Mouse (Mus musculus) MEL (cell line): ENCODE measurements around the gene Gpr27. TPM values are rescaled to one million over a fixed set of nuclear protein-coding genes. Genes with fewer than 3 reads are reported as not detected.
A peak's percentile ranks its signal among the peaks of the same experiment; 100 is the strongest.

Source experiments
- DNase-seq: peaks from one replicate; pipeline ENCODE4 v3.0.0; 2011; ENCODE audit warnings: low read depth, low spot score
- H3K27ac ChIP-seq: 2 replicates; pipeline ENCODE4 v1.5.1; 2012; ENCODE audit warnings: low read depth, mild to moderate bottlenecking, control low read depth, low read length, moderate library complexity; ENCODE audit not compliant: control insufficient read depth
- H3K27me3 ChIP-seq, 2 experiments: fragments of 150-350 bp in 1 of 2; sonication (generic) in 1 of 2; 2 replicates each; pipeline ENCODE4 v1.6.1; 2012; ENCODE audit warnings: low read length in 2 of 2, mild to moderate bottlenecking in 2 of 2, improper control_type of control experiment in 1 of 2, moderate library complexity in 1 of 2; ENCODE audit not compliant: insufficient read depth in 2 of 2, control insufficient read depth in 1 of 2
- H3K36me3 ChIP-seq, 2 experiments: 2 replicates each; pipeline ENCODE4 v1.6.1; 2012 to 2014; ENCODE audit warnings: low read length in 2 of 2, improper control_type of control experiment in 1 of 2, inconsistent platforms in 1 of 2, mild to moderate bottlenecking in 1 of 2; ENCODE audit not compliant: insufficient read depth in 2 of 2, control insufficient read depth in 1 of 2
- H3K4me1 ChIP-seq, 2 experiments: fragments of 150-350 bp in 1 of 2; sonication (generic) in 1 of 2; 2 replicates each; pipeline ENCODE4 v1.6.1; 2012; ENCODE audit warnings: low read length in 2 of 2, improper control_type of control experiment in 1 of 2, mild to moderate bottlenecking in 1 of 2; ENCODE audit not compliant: insufficient read depth in 2 of 2, control insufficient read depth in 1 of 2
- H3K4me3 ChIP-seq, 2 experiments: fragments of 150-350 bp in 1 of 2; sonication (generic) in 1 of 2; 2 replicates each; pipeline ENCODE4 v1.5.1; 2012; ENCODE audit warnings: low read depth in 2 of 2, low read length in 2 of 2, mild to moderate bottlenecking in 2 of 2, moderate library complexity in 2 of 2, control low read depth in 1 of 2, improper control_type of control experiment in 1 of 2; ENCODE audit not compliant: control insufficient read depth in 1 of 2, insufficient read depth in 1 of 2
- H3K79me2 ChIP-seq: 2 replicates; pipeline ENCODE4 v1.6.1; 2012; ENCODE audit warnings: mild to moderate bottlenecking, low read length, moderate library complexity; ENCODE audit not compliant: control insufficient read depth, poor library complexity, insufficient read depth
- H3K9ac ChIP-seq: 2 replicates; pipeline ENCODE4 v1.6.1; 2012; ENCODE audit warnings: low read depth, mild to moderate bottlenecking, control low read depth, low read length, moderate library complexity; ENCODE audit not compliant: control insufficient read depth, poor library complexity, severe bottlenecking
- H3K9me3 ChIP-seq: fragments of 150-350 bp; sonication (generic); replicated peaks from 2 replicates; pipeline ENCODE4 v1.6.1; 2012; ENCODE audit warnings: mild to moderate bottlenecking, low read length, improper control_type of control experiment, moderate library complexity; ENCODE audit not compliant: insufficient read depth
- CHD1 ChIP-seq: IDR thresholded peaks from 2 replicates; pipeline ENCODE4 v1.6.1; 2012; ENCODE audit warnings: low read depth, mild to moderate bottlenecking, inconsistent platforms, low read length, improper control_type of control experiment
- CTCF ChIP-seq, 3 experiments: IDR thresholded peaks in 2 of 3; conservative IDR thresholded peaks in 1 of 3; 2 replicates each; pipeline ENCODE4 v1.5.1; 2011 to 2012; ENCODE audit warnings: low read length in 3 of 3, low read depth in 2 of 3, mild to moderate bottlenecking in 2 of 3, improper control_type of control experiment in 1 of 3, inconsistent platforms in 1 of 3, mixed read lengths in 1 of 3, moderate library complexity in 1 of 3; ENCODE audit not compliant: control insufficient read depth in 1 of 3, insufficient read depth in 1 of 3, poor library complexity in 1 of 3, severe bottlenecking in 1 of 3
- ETS1 ChIP-seq: IDR thresholded peaks from 2 replicates; pipeline ENCODE4 v1.6.1; 2012; ENCODE audit warnings: low read depth, mild to moderate bottlenecking, inconsistent platforms, low read length, improper control_type of control experiment, moderate library complexity
- KAT2A ChIP-seq: conservative IDR thresholded peaks from 2 replicates; pipeline ENCODE4 v1.6.1; 2012; ENCODE audit warnings: low read depth, low read length, improper control_type of control experiment, inconsistent platforms
- MAFK ChIP-seq: IDR thresholded peaks from 2 replicates; pipeline ENCODE4 v1.6.1; 2011; ENCODE audit warnings: low read depth, mild to moderate bottlenecking, low read length, improper control_type of control experiment, borderline replicate concordance
- MAX ChIP-seq: IDR thresholded peaks from 2 replicates; pipeline ENCODE4 v1.6.1; 2011; ENCODE audit warnings: low read length, improper control_type of control experiment
- MAZ ChIP-seq: IDR thresholded peaks from 2 replicates; pipeline ENCODE4 v1.6.1; 2012; ENCODE audit warnings: low read depth, mild to moderate bottlenecking, inconsistent platforms, low read length, improper control_type of control experiment
- MEF2A ChIP-seq: IDR thresholded peaks from 2 replicates; pipeline ENCODE4 v1.6.1; 2014; ENCODE audit warnings: low read depth, mild to moderate bottlenecking, inconsistent platforms, low read length, improper control_type of control experiment; ENCODE audit not compliant: poor library complexity, insufficient replicate concordance, severe bottlenecking; ENCODE audit errors: extremely low read depth
- MXI1 ChIP-seq: IDR thresholded peaks from 2 replicates; pipeline ENCODE4 v1.6.1; 2011; ENCODE audit warnings: mild to moderate bottlenecking, low read depth, low read length, improper control_type of control experiment
- MYC ChIP-seq: IDR thresholded peaks from 2 replicates; pipeline ENCODE4 v1.6.1; 2011; ENCODE audit warnings: low read depth, mild to moderate bottlenecking, low read length, improper control_type of control experiment, moderate library complexity
- NRF1 ChIP-seq: IDR thresholded peaks from 2 replicates; pipeline ENCODE4 v1.6.1; 2014; ENCODE audit warnings: low read depth, mild to moderate bottlenecking, inconsistent platforms, low read length, improper control_type of control experiment, moderate library complexity; ENCODE audit not compliant: poor library complexity, insufficient read depth, severe bottlenecking
- POLR2AphosphoS2 ChIP-seq: IDR thresholded peaks from 2 replicates; pipeline ENCODE4 v1.6.1; 2011; ENCODE audit warnings: low read length, improper control_type of control experiment
- POLR2AphosphoS5 ChIP-seq: IDR thresholded peaks from 2 replicates; pipeline ENCODE4 v1.6.1; 2012; ENCODE audit warnings: low read depth, borderline replicate concordance, mild to moderate bottlenecking, inconsistent platforms, low read length, moderate library complexity, mixed read lengths
- RAD21 ChIP-seq: IDR thresholded peaks from 2 replicates; pipeline ENCODE4 v1.6.1; 2011; ENCODE audit warnings: mild to moderate bottlenecking, low read depth, low read length, improper control_type of control experiment
- RCOR1 ChIP-seq: IDR thresholded peaks from 2 replicates; pipeline ENCODE4 v1.6.1; 2012; ENCODE audit warnings: low read depth, mild to moderate bottlenecking, inconsistent platforms, low read length, improper control_type of control experiment
- SIN3A ChIP-seq: IDR thresholded peaks from 2 replicates; pipeline ENCODE4 v1.6.1; 2012; ENCODE audit warnings: low read length, improper control_type of control experiment, inconsistent platforms
- SMC3 ChIP-seq: IDR thresholded peaks from 2 replicates; pipeline ENCODE4 v1.6.1; 2011; ENCODE audit warnings: low read depth, low read length, improper control_type of control experiment
- UBTF ChIP-seq: IDR thresholded peaks from 2 replicates; pipeline ENCODE4 v1.6.1; 2012; ENCODE audit warnings: low read depth, mild to moderate bottlenecking, inconsistent platforms, low read length, improper control_type of control experiment, moderate library complexity, borderline replicate concordance; ENCODE audit not compliant: insufficient read depth
- USF2 ChIP-seq, 2 experiments: IDR thresholded peaks; 2 replicates each; pipeline ENCODE4 v1.6.1; 2011 to 2012; ENCODE audit warnings: improper control_type of control experiment in 2 of 2, low read length in 2 of 2, borderline replicate concordance in 1 of 2, inconsistent platforms in 1 of 2, low read depth in 1 of 2, mild to moderate bottlenecking in 1 of 2; ENCODE audit not compliant: insufficient read depth in 1 of 2
- ZKSCAN1 ChIP-seq: IDR thresholded peaks from 2 replicates; pipeline ENCODE4 v1.6.1; 2012; ENCODE audit warnings: low read depth, mild to moderate bottlenecking, inconsistent platforms, low read length, improper control_type of control experiment, moderate library complexity
- ZMIZ1 ChIP-seq: IDR thresholded peaks from 2 replicates; pipeline ENCODE4 v1.6.1; 2012; ENCODE audit warnings: low read depth, mild to moderate bottlenecking, inconsistent platforms, low read length, improper control_type of control experiment, moderate library complexity
- polyA plus RNA-seq, 2 experiments: library from polyadenylated mRNA; stranded (reverse) in 1 of 2; unstranded in 1 of 2; fragments of >175 nt in 1 of 2; fragments of >200 nt in 1 of 2; gene quantifications; 2 replicates each; pipeline versions ENCODE4 v1.2.1 to v1.2.4; 2012; ENCODE audit warnings: low replicate concordance in 2 of 2, low read depth in 1 of 2; ENCODE audit not compliant: insufficient read length in 2 of 2, insufficient read depth in 1 of 2, missing spikeins in 1 of 2
- total RNA-seq: library from RNA; depleted of rRNA; stranded (reverse); fragments of 300-350 nt; gene quantifications from 2 replicates; pipeline ENCODE4 v1.2.3, GENCODE M21; 2012

Gene Gpr27
- total and polyA plus RNA-seq, 3 experiments, result not detected

- H3K4me3 ChIP-seq, result no peak overlapping the region
- TF ChIP-seq RCOR1 (no peak), MYC (no peak), ETS1 (no peak), MAX (no peak), UBTF (no peak), ZKSCAN1 (no peak), SIN3A (no peak), USF2 (IDR thresholded peaks at IDR 0.05; ENCODE audit: borderline replicate concordance in 1 of 2, insufficient read depth in 1 of 2, low read depth in 1 of 2, low read length in 2 of 2) (no peak), RAD21 (no peak), MEF2A (no peak), NRF1 (no peak), MXI1 (no peak), POLR2AphosphoS2 (no peak), KAT2A (no peak), ZMIZ1 (no peak), MAZ (no peak)
- TF ChIP-seq, all 39 proteins: peak for 0
- no peak overlapping the region for H3K9ac ChIP-seq
- H3K9me3 ChIP-seq, result no peaks in the 10 kb centered on the region
- H3K36me3 ChIP-seq, result no peaks in the 10 kb centered on the region
- no peak for DNase-seq
- H3K79me2 ChIP-seq, result no peaks in the 10 kb centered on the region
- H3K27me3 ChIP-seq, result no peaks in the 10 kb centered on the region
- no peak overlapping the region for H3K27ac ChIP-seq
- no peaks in the 10 kb centered on the region for H3K4me1 ChIP-seq
Observed at GRCm38 (mm10) chr6:99669481-99670325, 22.8 kb upstream of the Gpr27 start.

- TF ChIP-seq RAD21 (peak; percentile 27), MXI1 (no peak), CTCF (IDR thresholded peaks at IDR 0.05 in 2 of 3, conservative IDR thresholded peaks at IDR 0.05 in 1 of 3; ENCODE audit: control insufficient read depth in 1 of 3, insufficient read depth in 1 of 3, low read depth in 2 of 3, low read length in 3 of 3, poor library complexity in 1 of 3, severe bottlenecking in 1 of 3) (peak; percentile 47 to 69 (median 60)), MAFK (no peak), POLR2AphosphoS5 (no peak), SMC3 (peak; percentile 58), KAT2A (no peak), CHD1 (no peak), MYC (no peak)
- DNase-seq, result peak; percentile 50
- H3K79me2 ChIP-seq, result no peaks in the 10 kb centered on the region
- no peaks in the 10 kb centered on the region for H3K4me1 ChIP-seq
- H3K9me3 ChIP-seq, result no peaks in the 10 kb centered on the region
- no peak overlapping the region for H3K9ac ChIP-seq
- H3K4me3 ChIP-seq, result no peak overlapping the region
- no peak overlapping the region for H3K27ac ChIP-seq
- H3K36me3 ChIP-seq, result no peaks in the 10 kb centered on the region
- H3K27me3 ChIP-seq, result no peaks in the 10 kb centered on the region
Observed at GRCm38 (mm10) chr6:99670481-99671119, 21.9 kb upstream of the Gpr27 start.
